Mouse (Mus musculus): ENCODE data around the gene Psapl1. TPM values are rescaled to one million over a fixed set of nuclear protein-coding genes. Genes with fewer than 3 reads are reported as not detected.

Gene Psapl1
- polyA plus RNA-seq, 1 experiment from 2014 or later, result not detected

GRCm38 (mm10) chr5:36179708-36180107 is 24.1 kb upstream of the Psapl1 start:
- Histone ChIP-seq H3K9me3 (replicated peaks) (no peaks in the 10 kb centered on the region), H3K27me3 (replicated peaks) (0 out of 2 replicates have a peak, but pooled peaks cover 2% of the 10 kb centered on the region), H3K4me2 (no peak overlapping the region), H3K27ac (ENCODE audit: poor library complexity, severe bottlenecking) (no peak overlapping the region), H3K36me3 (no peaks in the 10 kb centered on the region), H3K4me3 (no peak overlapping the region), H3K4me1 (replicated peaks) (peaks cover 9% of the 10 kb centered on the region), H3K9ac (no peak overlapping the region)
- WGBS, result 79% methylated on average over 5 of the region's 5 CpGs
- no peak for ATAC-seq (ENCODE audit: insufficient number of reproducible peaks, low FRiP score)

- Histone ChIP-seq H3K9me3 (replicated peaks) (no peaks in the 10 kb centered on the region), H3K4me1 (replicated peaks) (no peaks in the 10 kb centered on the region), H3K9ac (no peak overlapping the region), H3K27ac (ENCODE audit: poor library complexity, severe bottlenecking) (no peak overlapping the region), H3K36me3 (no peaks in the 10 kb centered on the region), H3K4me2 (no peak overlapping the region), H3K27me3 (replicated peaks) (0 out of 2 replicates have a peak, but pooled peaks cover 8% of the 10 kb centered on the region), H3K4me3 (no peak overlapping the region)
- 81% methylated on average over 7 of the region's 7 CpGs for WGBS
- no peak for ATAC-seq (ENCODE audit: insufficient number of reproducible peaks, low FRiP score)
These were observed 21.5 kb upstream of the Psapl1 start for GRCm38 (mm10) chr5:36182326-36182725.

DNA sequence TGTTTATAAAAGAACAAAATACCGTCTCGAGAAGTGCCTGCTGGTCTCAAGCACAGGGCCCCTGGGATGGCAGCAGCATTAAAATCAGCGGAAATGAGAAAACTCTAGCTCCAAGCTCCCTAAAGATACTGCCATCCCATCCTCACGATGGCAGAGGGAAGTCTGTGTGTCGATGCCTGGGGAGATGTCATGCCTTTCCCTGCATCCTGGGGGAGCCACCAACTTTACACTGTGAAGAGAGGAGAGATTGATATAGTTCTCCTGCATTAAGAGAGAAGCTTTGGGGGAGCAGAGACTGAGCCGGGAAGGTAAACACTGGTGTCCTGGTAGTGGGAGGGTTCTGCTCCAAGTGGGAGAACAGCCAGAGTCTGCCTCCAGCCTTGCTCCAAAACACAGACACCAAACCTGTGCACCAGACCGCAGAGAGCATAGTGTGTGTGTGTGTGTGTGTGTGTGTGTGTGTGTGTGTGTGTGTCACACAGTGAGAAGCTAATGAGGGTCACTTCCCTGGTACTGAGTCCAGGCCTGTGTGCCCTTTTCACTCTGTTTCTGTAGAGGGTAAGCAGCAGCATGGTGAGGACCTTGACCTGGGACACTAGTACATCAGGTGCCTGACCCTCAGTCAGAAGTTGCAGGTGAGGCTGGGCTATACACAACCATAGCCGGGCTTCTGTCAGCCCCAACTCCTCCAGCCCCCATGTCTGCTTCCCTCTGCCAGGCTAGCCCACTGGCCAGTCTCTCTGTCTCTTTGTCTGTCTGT is 17.3 kb upstream of the Psapl1 start:
- no peaks in the 10 kb centered on the region for H3K9me3 ChIP-seq (replicated peaks)
- no peak overlapping the region for H3K4me3 ChIP-seq
- no peak overlapping the region for H3K27ac ChIP-seq (ENCODE audit: poor library complexity, severe bottlenecking)
- peaks cover 11% of the 10 kb centered on the region; the same call in 1 of the 2 replicates for H3K27me3 ChIP-seq (replicated peaks)
- H3K4me1 ChIP-seq (replicated peaks), result no peaks in the 10 kb centered on the region
- no peak overlapping the region for H3K4me2 ChIP-seq
- no peak overlapping the region for H3K9ac ChIP-seq
- WGBS, result 61% methylated on average over 8 of the region's 8 CpGs
- no peak for ATAC-seq (ENCODE audit: insufficient number of reproducible peaks, low FRiP score)
- no peaks in the 10 kb centered on the region for H3K36me3 ChIP-seq

GRCm38 (mm10) chr5:36188310-36188709 is 15.5 kb upstream of the Psapl1 start:
- no peak overlapping the region; the same call in 1 of the 2 replicates for H3K27ac ChIP-seq (ENCODE audit: poor library complexity, severe bottlenecking)
- no peak overlapping the region for H3K9ac ChIP-seq
- H3K4me1 ChIP-seq (replicated peaks), result no peaks in the 10 kb centered on the region
- peaks cover 11% of the 10 kb centered on the region; the same call in 1 of the 2 replicates for H3K27me3 ChIP-seq (replicated peaks)
- no peaks in the 10 kb centered on the region for H3K36me3 ChIP-seq
- H3K4me2 ChIP-seq, result no peak overlapping the region
- ATAC-seq (ENCODE audit: insufficient number of reproducible peaks, low FRiP score), result no peak
- no peak overlapping the region for H3K4me3 ChIP-seq
- WGBS, result 80% methylated on average over 4 of the region's 4 CpGs
- no peaks in the 10 kb centered on the region for H3K9me3 ChIP-seq (replicated peaks)

DNA sequence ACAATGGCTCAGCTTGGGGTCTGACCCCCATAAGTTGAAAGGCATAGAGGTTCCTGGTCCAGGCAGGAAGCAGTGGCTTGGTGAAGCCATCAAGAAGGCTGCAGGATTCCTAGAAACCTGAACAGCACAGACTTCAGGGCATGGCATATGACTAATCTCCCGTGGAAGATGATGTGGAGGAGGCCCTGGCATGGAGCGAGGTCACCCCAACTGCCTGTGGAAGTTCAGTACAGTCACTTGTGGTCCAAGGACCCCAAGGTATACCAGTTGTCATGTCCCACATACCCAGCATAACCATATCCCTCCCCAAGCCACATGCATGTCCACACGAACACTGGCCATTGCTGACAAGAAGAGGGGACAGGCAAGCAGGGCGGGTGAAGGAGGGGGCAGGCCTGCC is 12.5 kb upstream of the Psapl1 start:
- Histone ChIP-seq H3K27me3 (replicated peaks) (peaks cover 11% of the 10 kb centered on the region; the same call in 1 of the 2 replicates), H3K36me3 (no peaks in the 10 kb centered on the region), H3K27ac (ENCODE audit: poor library complexity, severe bottlenecking) (no peak overlapping the region), H3K4me2 (no peak overlapping the region), H3K9ac (no peak overlapping the region), H3K4me3 (no peak overlapping the region), H3K4me1 (replicated peaks) (peaks cover 12% of the 10 kb centered on the region), H3K9me3 (replicated peaks) (no peaks in the 10 kb centered on the region)
- 75% methylated on average over 4 of the region's 4 CpGs for WGBS
- ATAC-seq (ENCODE audit: insufficient number of reproducible peaks, low FRiP score), result no peak

- H3K9me3 ChIP-seq (replicated peaks), result no peaks in the 10 kb centered on the region
- peaks cover 5% of the 10 kb centered on the region; the same call in 1 of the 2 replicates for H3K27me3 ChIP-seq (replicated peaks)
- no peak overlapping the region for H3K4me2 ChIP-seq
- ATAC-seq (ENCODE audit: insufficient number of reproducible peaks, low FRiP score), result no peak
- H3K4me3 ChIP-seq, result no peak overlapping the region
- H3K4me1 ChIP-seq (replicated peaks), result peaks cover 12% of the 10 kb centered on the region
- 86% methylated on average over 3 of the region's 3 CpGs for WGBS
- H3K27ac ChIP-seq (ENCODE audit: poor library complexity, severe bottlenecking), result no peak overlapping the region
- H3K9ac ChIP-seq, result no peak overlapping the region
- no peaks in the 10 kb centered on the region for H3K36me3 ChIP-seq
These were observed 11.9 kb upstream of the Psapl1 start for GRCm38 (mm10) chr5:36191876-36192275.

- Histone ChIP-seq H3K36me3 (no peaks in the 10 kb centered on the region), H3K27ac (ENCODE audit: poor library complexity, severe bottlenecking) (no peak overlapping the region), H3K9me3 (replicated peaks) (no peaks in the 10 kb centered on the region), H3K4me1 (replicated peaks) (peaks cover 12% of the 10 kb centered on the region), H3K27me3 (replicated peaks) (peaks cover 5% of the 10 kb centered on the region; the same call in 1 of the 2 replicates), H3K4me2 (no peak overlapping the region), H3K9ac (no peak overlapping the region), H3K4me3 (no peak overlapping the region)
- no peak for ATAC-seq (ENCODE audit: insufficient number of reproducible peaks, low FRiP score)
- 84% methylated on average over 2 of the region's 2 CpGs for WGBS
These were observed 11.1 kb upstream of the Psapl1 start for GRCm38 (mm10) chr5:36192677-36193076.

DNA sequence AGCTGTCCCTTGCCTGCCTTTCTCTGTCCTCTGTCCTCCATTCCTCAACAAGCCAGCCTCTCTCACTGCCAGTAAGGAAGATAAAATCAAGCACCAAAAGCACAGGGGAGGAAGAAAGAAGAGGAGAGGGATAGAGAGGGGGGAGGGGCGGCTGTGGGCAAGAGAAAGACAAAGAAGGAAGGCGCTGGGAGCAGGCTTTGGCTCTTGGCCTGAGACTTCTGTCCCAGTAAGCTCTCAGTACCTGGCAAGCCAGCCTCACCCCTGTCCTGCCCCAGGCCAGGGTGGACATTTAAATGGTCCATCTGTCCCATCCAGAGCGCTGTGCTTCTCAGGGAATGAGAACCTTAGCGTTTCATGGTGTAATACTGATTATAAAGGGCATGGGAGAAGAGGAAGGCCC is 9.2 kb upstream of the Psapl1 start:
- Histone ChIP-seq H3K36me3 (no peaks in the 10 kb centered on the region), H3K4me3 (no peak overlapping the region), H3K9me3 (replicated peaks) (no peaks in the 10 kb centered on the region), H3K4me2 (no peak overlapping the region), H3K4me1 (replicated peaks) (peaks cover 12% of the 10 kb centered on the region), H3K27me3 (replicated peaks) (no peaks in the 10 kb centered on the region), H3K27ac (ENCODE audit: poor library complexity, severe bottlenecking) (no peak overlapping the region), H3K9ac (no peak overlapping the region)
- ATAC-seq (ENCODE audit: insufficient number of reproducible peaks, low FRiP score), result no peak
- 47% methylated on average over 4 of the region's 4 CpGs for WGBS

- H3K36me3 ChIP-seq, result no peaks in the 10 kb centered on the region
- H3K9me3 ChIP-seq (replicated peaks), result no peaks in the 10 kb centered on the region
- H3K4me3 ChIP-seq, result no peak overlapping the region
- H3K27me3 ChIP-seq (replicated peaks), result no peaks in the 10 kb centered on the region
- no peak overlapping the region for H3K27ac ChIP-seq (ENCODE audit: poor library complexity, severe bottlenecking)
- 85% methylated on average over 4 of the region's 4 CpGs for WGBS
- ATAC-seq (ENCODE audit: insufficient number of reproducible peaks, low FRiP score), result no peak
- no peak overlapping the region for H3K4me2 ChIP-seq
- peaks cover 12% of the 10 kb centered on the region for H3K4me1 ChIP-seq (replicated peaks)
- H3K9ac ChIP-seq, result no peak overlapping the region
These were observed 8.4 kb upstream of the Psapl1 start for GRCm38 (mm10) chr5:36195436-36195835.

DNA sequence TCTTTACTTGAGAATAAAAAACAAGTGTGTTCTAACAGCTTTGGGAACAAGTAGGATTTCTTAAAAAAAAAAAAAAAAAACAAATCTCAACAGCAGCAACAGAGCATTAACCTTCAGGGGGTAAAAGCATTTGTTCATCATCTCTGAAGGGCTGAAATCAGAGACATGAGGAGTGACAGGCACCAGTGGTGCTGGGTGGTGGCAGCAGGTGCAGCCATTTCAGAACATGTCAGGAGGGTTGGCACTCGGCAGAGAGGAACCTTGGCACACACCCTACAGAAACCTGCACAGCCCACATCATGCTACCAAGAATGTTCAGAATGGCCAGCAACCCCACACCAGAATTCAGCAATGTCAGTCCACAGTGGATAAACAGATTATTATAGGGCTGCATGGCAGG is 4.3 kb upstream of the Psapl1 start:
- 72% methylated on average over 1 of the region's 1 CpGs for WGBS
- no peak for ATAC-seq (ENCODE audit: insufficient number of reproducible peaks, low FRiP score)
- H3K9ac ChIP-seq, result no peak overlapping the region

DNA sequence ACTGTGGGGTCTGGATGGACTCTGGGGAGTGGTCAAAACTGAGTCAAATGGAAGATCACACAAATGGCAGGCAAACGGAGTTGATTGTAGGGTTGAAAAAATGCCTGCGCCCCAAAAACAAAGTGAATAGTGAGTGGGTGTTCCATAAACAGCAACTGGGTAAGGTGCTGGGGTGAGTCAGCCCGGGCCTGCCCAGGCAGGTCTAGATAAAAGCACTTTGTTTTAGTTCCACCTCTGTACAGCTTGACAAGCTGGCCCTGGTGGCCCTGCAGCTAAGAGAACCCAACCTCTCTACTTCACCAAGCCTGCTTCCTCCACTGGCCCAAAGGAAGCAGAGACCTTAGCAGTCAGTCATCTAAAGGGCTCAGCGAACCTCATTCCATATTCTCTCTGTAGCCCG is 1.0 kb upstream of the Psapl1 start:
- no peak overlapping the region for H3K4me2 ChIP-seq
- WGBS, result 69% methylated on average over 5 of the region's 5 CpGs
- no peak overlapping the region for H3K4me3 ChIP-seq
- H3K4me1 ChIP-seq (replicated peaks), result peaks cover 11% of the 10 kb centered on the region
- H3K9me3 ChIP-seq (replicated peaks), result no peaks in the 10 kb centered on the region
- no peaks in the 10 kb centered on the region for H3K36me3 ChIP-seq
- H3K9ac ChIP-seq, result no peak overlapping the region
- no peak overlapping the region for H3K27ac ChIP-seq (ENCODE audit: poor library complexity, severe bottlenecking)
- ATAC-seq (ENCODE audit: insufficient number of reproducible peaks, low FRiP score), result no peak
- peaks cover 4% of the 10 kb centered on the region; the same call in 1 of the 2 replicates for H3K27me3 ChIP-seq (replicated peaks)

More for the DNA sequence above, 4.3 kb upstream of the Psapl1 start:
- no peaks in the 10 kb centered on the region for H3K36me3 ChIP-seq
- H3K4me3 ChIP-seq, result no peak overlapping the region
- no peak overlapping the region for H3K27ac ChIP-seq (ENCODE audit: poor library complexity, severe bottlenecking)
- no peaks in the 10 kb centered on the region for H3K9me3 ChIP-seq (replicated peaks)
- H3K27me3 ChIP-seq (replicated peaks), result no peaks in the 10 kb centered on the region
- H3K4me2 ChIP-seq, result no peak overlapping the region
- H3K4me1 ChIP-seq (replicated peaks), result peaks cover 14% of the 10 kb centered on the region
